Mouse (Mus musculus) erythroblast, embryonic 14.5 days (primary cell): ENCODE measurements at regions not wholly inside any gene's neighbourhood (a gene's known extent, or its start where the extent isn't known, plus 50 kb on each side); places are given as distances from the start of the nearest gene placed in this dataset.

Experiments used
- GATA1 ChIP-seq: IDR thresholded peaks from 2 replicates; pipeline ENCODE4 v1.6.1; 2012; ENCODE audit warnings: low read length, inconsistent platforms, mixed read lengths
- TAL1 ChIP-seq: IDR thresholded peaks from 3 replicates; pipeline ENCODE4 v1.6.1; 2012; ENCODE audit warnings: low read length, inconsistent platforms, mixed read lengths

GRCm38 (mm10) chr14:24755426-24756117 lies 268.6 kb downstream of the Rps24 start:
- TF ChIP-seq GATA1 (no peak), TAL1 (no peak)
